Mouse (Mus musculus): ENCODE data around the gene Ubn2. TPM values are rescaled to one million over a fixed set of nuclear protein-coding genes. Genes with fewer than 3 reads are reported as not detected.
"Not testable (repeated sequence)": the region's sequence is repeated elsewhere in the genome, so short reads cannot be mapped to it uniquely, and the experiment has no call there.

Gene Ubn2
- total RNA-seq, 2 experiments from 2014 or later, result 27.5 to 29.5 TPM

DNA sequence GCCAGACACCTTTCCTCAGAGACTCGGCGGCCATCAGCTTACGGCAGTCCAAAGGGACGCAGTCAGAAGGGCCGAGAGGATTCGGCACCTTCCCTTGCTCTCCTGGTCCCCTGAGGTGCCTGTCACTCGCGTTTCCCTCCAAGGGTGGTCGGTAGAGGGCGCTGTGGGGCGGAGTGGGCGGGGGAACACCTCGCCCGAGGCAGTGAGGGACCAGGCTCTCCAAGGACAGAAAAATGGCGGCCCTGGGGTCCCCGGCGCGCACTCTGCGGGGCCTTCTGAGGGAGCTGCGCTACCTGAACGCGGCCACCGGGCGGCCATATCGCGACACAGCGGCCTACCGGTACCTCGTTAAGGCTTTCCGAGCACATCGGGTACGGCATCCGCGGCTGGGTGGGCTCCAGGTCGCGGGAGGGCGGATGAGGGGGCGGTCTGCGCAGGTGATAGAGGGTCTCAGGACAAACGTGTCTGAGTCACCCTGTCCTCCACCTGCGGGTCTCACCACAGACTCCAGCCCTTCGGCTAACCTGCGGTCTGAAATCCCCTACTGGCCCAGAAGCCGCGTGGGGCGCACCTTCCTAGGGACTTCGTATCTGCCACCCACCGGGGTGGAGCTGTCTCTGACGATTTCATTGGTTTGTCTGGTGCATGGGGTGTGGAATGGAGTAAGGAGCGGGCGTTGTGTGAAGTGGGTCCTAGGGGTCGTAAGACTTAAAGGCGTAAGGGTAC lies 101.1 kb downstream of the Ubn2 start:
- peak; percentile 100 for DNase-seq

DNA sequence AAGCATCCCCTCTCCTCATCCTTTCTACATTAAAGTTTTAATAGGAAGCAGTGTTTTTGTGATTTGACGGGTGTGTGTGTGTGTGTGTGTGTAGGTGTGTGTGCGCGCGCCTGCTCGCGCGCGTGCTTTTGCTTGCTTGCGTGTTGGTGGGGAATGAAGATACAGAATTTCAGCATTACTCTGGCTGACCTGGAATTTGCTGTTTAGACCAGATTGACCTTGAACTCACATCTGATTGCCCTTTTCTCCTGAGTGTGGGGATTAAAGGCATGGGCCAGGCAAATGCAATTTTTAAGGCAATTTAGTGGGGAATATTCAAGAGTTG lies 101.6 kb downstream of the Ubn2 start:
- no peak for DNase-seq

DNA sequence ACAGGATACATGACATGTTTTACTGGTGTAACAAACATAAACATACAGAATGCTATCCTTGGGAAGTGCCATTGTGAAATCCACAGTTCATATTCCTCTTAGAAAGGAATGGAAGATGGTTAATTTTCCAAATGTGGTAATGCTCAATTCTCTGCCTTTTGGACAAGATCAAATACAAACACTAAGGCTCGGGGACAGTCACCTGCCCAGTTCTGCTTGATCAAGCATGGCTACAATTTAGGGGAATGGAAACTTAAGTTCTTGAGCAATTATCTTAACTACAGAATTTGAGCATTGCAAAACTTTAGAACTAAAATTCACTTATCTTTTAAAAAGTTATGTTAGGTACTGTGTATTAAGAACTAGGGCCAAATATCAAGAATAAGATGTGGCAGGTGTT lies 102.0 kb downstream of the Ubn2 start:
- no peak for DNase-seq

- not testable (repeated sequence) for DNase-seq
Observed at GRCm38 (mm10) chr6:38544141-38544540, 110.4 kb downstream of the Ubn2 start.

DNA sequence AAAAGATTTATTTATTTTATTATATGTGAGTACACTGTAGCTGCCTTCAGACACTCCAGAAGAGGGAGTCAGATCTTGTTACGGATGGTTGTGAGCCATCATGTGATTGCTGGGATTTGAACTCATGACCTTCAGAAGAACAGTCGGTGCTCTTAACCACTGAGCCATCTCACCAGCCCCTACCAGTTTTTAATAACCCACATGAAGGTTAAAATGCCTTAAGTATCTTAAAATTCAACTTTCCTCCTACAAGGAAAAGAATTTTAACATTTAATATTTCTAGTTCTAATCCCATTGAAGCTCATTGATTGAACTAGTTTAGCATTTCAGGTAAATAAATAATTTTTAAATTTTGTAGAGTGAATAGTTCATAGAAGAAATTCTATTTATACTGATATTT lies 113.3 kb downstream of the Ubn2 start:
- DNase-seq, result not testable (repeated sequence)

GRCm38 (mm10) chr6:38547707-38548106 lies 114.0 kb downstream of the Ubn2 start:
- no peak for DNase-seq

GRCm38 (mm10) chr6:38548595-38548994 lies 114.8 kb downstream of the Ubn2 start:
- not testable (repeated sequence) for DNase-seq

DNA sequence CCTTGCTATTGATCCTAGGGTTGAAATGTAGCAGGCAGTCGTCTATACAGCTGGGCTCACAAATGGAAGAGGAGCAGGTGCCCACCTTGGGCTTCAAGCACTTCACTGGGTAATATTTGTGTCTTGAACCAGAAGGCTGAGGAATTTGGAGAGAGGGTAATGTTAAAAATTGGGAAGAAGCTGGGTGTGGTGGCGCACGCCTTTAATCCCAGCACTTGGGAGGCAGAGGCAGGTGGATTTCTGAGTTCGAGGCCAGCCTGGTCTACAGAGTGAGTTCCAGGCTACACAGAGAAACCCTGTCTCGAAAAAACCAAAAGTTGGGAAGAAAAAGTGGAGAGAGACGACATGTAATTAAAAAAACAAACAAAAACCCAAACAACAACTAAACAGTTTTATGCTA lies 116.1 kb downstream of the Ubn2 start:
- DNase-seq, result not testable (repeated sequence)

GRCm38 (mm10) chr6:38550250-38551061 lies 116.7 kb downstream of the Ubn2 start:
- peak; percentile 80 for DNase-seq

- DNase-seq, result peak; percentile 98
Observed at GRCm38 (mm10) chr6:38551062-38551988, 117.6 kb downstream of the Ubn2 start, which contains the start of gene Luc7l2. Gene Luc7l2, plus strand, starts transcription at chr6:38551334.

DNA sequence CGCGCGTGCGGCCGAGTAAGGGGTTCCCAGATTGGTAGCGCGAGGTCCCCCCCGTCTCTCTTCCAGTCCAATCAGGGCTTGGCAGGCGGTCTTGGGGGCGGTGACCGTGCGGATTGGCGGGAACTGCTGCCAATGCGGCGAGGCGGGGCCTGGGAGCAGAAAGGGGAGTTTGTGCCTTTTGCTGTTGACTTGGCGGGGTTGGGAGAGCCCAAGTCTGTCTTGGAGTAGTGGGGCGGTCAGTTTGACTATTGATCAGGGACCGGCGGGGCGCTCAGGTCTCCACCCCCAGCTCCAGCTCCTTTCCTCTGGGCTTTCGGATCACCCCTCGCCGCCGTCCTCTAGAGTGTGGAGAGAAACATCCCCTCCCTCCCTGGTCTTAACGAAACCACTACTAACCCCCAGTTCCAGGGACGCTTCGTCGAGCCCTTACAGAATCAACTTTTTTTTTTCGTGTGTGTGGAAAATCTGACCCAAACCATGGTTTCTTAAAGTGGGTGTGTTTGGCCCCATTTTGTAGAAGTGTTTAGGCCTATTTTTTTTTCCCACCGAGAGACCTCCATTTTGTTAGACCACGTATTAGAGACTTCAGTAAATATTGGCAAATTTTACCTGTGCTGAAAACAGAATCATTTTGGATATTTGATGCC lies 118.4 kb downstream of the Ubn2 start:
- peak; percentile 99 for DNase-seq

- no peak for DNase-seq
Observed at GRCm38 (mm10) chr6:38552636-38553000, 118.9 kb downstream of the Ubn2 start.

Small RNA genes within 50 kb of the gene (microRNA-seq; reads per million reads assigned to microRNA genes)
- 0 reads per million in 2 experiments for gene Mir7670

Other genes with a start within 250 kb of the Ubn2 start
- gene D630045J12Rik, start 179.9 kb upstream of the Ubn2 start, total RNA-seq (2021), result 1 to 10 TPM; 3.7 to 3.9 TPM
- 10 to 100 TPM; 10.2 to 10.4 TPM for gene Zc3hav1l, start 134.7 kb upstream of the Ubn2 start, total RNA-seq (2021)
- 10 to 100 TPM; 20.5 to 21.6 TPM for gene Zc3hav1, start 79.3 kb upstream of the Ubn2 start, total RNA-seq (2021)
- gene Ttc26, start 52.5 kb upstream of the Ubn2 start, total RNA-seq (2021), result 1 to 10 TPM; 2.8 to 4.1 TPM
- gene Fmc1, start 99.6 kb downstream of the Ubn2 start, total RNA-seq (2021), result 100 to 1,000 TPM; 164 to 207 TPM
- 100 to 1,000 TPM; 145 to 147 TPM for gene Luc7l2, start 117.4 kb downstream of the Ubn2 start, total RNA-seq (2021)
- gene Klrg2, start 203.3 kb downstream of the Ubn2 start, total RNA-seq (2021), result under 1 TPM; 0.54 to 0.91 TPM
- 1 to 10 TPM; 4.8 to 4.9 TPM for gene Clec2l, start 229.1 kb downstream of the Ubn2 start, total RNA-seq (2021)

Data from heart, postnatal 4 days (tissue).